Mouse (Mus musculus) liver (tissue): ENCODE data around the gene Rps6ka3.

ENCODE experiments used
- DNase-seq: peaks from one replicate; pipeline ENCODE4 v3.0.0-alpha.2; 2020; ENCODE audit warnings: mixed read lengths

The Rps6ka3 gene

GRCm38 (mm10) chrX:159210007-159210406 lies at the start of gene Rps6ka3:
Rps6ka3 (plus strand) TSS chrX:159210307.
- DNase-seq: no peak

- no peak for DNase-seq
Observed at GRCm38 (mm10) chrX:159169200-159169599, 40.9 kb upstream of the Rps6ka3 start.

GRCm38 (mm10) chrX:159171579-159171978 lies 38.5 kb upstream of the Rps6ka3 start:
- DNase-seq: no peak

GRCm38 (mm10) chrX:159191581-159191980 lies 18.5 kb upstream of the Rps6ka3 start:
- no peak for DNase-seq

- DNase-seq: no peak
Observed at GRCm38 (mm10) chrX:159199495-159199894, 10.6 kb upstream of the Rps6ka3 start.

DNA sequence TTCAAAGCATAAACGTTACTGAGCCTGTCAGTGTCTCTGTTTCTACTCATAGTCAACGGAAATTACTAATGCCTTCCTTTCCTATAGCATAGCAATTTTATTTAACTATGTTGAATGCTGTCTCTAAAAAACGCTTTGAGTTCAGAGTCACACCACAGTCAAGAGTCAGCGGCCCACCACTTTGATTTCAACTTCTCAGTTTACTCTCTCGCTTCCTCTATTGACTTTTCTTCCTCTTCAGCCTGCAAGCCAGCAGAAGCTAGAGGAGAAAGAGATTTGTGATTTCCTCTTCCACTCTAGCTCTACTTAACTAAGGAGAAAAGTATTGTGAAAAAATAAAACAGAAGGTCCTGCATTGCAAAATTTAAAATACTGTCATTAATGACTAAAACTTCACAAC lies 10.0 kb upstream of the Rps6ka3 start:
- DNase-seq: no peak

- no peak for DNase-seq
Observed at GRCm38 (mm10) chrX:159210892-159211583, 931 bp downstream of the Rps6ka3 start.

- DNase-seq: no peak
Observed at GRCm38 (mm10) chrX:159215253-159215652, 5.1 kb downstream of the Rps6ka3 start.

DNA sequence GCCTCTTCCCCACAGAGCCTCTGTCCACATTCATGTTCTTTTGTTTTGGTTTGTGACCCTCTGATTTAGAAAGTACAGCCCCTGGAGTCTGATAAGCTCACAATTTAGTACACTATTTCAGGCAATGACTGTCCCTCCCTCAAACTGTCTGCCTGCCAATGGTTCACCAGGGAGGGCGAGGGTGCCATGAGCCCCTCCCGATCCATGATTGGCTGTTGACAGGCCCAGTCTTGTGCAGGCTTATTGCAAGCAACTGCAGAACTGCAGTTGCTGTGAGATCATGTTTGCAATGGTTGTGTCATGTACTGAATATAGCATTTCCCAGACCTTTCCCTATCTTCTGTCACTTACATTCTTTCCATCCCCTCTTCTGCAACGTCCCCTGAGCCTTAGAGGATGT lies 12.4 kb downstream of the Rps6ka3 start:
- DNase-seq: no peak

DNA sequence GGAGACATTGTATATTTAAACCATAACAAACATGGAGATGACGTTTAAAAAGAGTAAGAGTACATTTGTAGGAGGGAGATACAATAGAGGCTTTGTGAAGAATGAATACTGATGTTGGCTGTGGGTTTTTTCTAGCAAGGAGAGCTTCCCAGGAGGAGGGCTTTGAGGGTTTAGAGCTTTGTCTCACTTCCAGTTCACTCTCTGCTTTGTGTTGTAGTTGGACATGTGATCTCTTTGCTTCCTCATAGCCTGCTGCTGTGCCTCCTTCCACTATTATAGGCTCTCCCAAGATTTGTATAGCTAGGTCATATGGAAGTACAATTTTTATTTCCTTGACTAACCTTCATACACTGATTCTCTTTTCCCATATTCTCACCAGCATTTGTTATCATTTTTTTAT lies 27.2 kb downstream of the Rps6ka3 start:
- DNase-seq: no peak

GRCm38 (mm10) chrX:159254001-159254884 lies 44.1 kb downstream of the Rps6ka3 start:
- DNase-seq: peak; percentile 53

GRCm38 (mm10) chrX:159255123-159255978 lies 45.2 kb downstream of the Rps6ka3 start:
- DNase-seq: peak; percentile 92

DNA sequence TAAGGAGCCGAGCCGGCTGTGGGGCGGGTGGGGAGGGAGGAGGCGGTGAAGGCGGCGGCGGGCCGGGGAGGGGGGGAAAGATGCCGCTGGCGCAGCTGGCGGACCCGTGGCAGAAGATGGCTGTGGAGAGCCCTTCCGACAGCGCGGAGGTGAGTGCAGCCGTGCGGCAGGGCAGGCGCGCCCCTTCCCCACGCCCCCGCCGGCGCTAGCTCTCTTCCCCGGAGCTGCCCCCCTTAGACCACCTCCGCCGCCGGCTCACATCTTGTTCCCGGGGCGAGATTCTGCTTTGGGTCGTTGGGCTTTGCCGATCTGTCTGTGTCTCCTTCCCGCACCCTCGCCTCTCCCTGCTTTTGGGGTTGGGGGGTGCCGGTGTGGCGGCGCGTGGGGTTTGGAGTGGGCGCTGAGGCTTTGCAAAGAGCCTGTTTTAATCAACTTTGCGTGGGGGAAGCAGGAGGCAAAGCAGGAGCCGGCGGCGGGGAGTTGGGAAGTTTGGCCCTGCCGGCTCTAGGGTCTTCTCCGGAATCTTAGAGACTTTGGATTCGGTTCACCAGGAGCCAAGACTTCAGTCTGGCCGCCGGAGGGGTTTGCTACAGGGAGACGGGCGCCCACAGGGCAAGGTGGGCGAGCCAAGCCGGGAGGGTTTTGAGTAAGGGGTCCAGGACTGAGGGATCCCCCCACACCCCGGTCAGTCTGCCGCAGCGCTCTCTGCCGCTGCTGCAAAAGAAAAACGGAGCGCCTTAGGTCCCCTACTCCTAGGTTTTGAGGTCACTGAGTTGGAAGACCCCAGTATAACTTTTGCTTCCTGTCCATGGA lies 46.1 kb downstream of the Rps6ka3 start:
- peak; percentile 2 for DNase-seq

DNA sequence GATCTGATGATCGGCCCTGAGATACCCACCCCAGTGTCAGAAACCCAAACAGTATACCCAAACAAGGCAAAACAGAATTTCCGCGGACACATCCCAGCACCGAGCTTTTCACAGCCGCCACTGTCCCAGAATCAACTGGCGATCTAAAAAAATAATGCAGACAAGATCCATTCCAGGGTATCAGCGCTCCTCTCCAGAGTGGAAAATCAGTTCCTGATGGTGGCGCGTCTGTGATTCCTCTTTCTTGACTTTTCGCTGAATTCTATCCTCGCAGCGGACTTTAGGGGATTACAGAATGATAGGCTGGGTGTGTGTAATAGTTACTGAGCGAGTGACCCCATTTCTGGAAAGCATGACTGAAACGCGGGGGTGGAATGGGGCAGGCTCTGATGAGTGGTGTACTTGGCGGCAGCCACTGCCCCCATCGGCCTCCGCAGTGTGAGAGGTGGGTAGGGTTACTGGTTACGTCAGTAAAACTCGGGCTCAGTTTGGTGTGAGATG lies 46.9 kb downstream of the Rps6ka3 start:
- DNase-seq: peak; percentile 48

DNA sequence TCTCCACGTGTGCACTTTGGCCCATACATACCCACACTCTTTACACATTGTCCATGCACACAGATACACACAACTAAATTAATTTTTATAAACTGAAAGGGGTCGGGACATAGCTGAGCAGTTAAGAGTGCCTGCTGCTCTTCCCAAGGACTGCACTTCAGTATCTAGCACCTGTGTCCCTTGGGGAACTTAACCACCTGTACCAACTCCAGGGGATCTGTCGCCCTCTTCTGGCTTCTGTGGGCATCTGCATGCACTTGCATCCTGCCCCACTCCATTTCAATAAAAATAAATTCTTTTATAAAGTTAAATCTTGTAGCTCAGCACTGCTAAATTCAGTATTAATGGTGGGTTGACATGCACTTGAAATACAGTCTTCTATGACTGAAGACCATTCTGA lies 54.6 kb downstream of the Rps6ka3 start:
- DNase-seq: peak; percentile 30

DNA sequence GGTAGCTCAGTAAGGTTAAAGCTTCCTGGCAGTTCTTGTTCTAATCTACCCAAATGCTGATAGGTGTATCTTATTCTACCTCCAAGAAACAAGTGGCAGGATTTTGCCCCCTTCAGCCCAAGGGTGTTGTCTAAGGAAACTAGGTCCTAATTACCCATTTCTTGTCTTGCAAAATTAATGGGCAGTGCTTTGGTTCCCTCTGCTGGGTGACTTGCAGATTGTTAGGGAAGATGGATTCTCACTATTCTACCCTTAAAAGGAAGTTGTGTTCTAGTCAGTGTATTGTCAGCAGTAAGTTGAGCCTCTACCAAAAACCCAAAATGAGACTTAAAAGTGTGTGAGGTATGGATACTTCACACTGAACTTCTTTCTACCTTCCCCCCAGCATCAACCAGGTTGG lies 59.0 kb downstream of the Rps6ka3 start:
- DNase-seq: peak; percentile 4

DNA sequence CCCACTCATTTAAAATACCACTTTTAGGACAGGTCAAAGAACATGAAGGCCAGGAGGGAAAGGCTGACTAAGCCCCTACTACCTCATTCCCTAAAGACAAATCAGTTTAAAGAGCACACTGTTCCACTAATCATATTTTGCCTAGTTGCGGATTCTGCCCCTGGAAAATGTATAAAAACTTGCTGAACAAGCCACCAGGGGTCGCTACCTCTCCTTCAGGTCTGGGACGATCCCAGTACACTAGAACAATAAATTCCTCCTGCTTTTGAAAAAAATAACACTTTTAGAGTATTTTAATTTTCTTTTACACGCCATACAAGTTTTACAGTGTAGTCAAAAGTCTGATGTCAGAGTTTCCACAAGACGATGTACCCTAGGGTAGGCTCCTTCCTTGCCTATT lies 76.7 kb downstream of the Rps6ka3 start:
- peak; percentile 17 for DNase-seq

GRCm38 (mm10) chrX:159295879-159296278 lies 85.8 kb downstream of the Rps6ka3 start:
- no peak for DNase-seq

DNA sequence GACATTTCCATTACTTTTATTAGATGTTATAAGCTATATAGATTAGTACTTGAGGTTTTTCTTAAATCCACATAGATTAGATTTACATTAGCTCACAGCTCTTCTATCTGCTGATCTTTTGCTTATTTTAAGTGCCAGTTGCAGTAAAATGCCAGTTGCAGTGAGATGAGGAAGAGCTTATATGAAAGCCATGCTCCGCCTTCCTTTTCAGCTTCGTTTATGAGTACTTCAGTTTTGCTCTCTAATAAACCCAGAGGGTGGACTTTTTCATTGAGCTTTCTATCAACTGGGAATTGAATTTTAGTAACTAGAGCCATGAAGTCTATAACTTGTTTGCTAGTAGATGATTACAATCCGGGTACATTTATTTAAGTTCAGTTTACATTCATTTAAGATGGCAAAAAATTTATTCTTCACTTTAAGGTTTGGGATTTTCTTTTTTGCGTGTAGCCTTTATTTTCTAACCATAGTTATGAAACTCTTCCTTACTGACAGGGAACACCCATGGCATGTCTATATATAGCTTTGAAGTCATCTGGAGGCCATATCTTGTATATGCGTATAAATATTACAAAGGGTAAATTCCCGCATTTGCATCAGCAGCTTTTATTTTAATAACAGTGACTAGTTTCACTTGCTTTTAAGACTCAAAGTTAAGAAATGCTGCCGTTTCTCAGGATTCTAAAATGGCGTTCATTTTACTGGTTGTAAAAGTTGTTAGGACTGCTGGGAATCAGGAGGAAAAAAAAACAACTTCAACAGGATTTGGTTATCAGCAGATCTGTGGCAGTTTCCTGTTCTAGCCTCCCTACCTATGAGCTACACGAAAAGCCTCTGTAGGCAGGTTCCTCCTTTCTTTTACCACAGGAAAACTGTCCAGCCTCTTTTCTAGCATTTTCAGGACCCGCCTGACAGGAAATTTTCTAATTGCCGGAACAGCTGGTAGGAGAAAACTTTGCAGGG lies 92.5 kb downstream of the Rps6ka3 start:
- no peak for DNase-seq

- DNase-seq: no peak
Observed at GRCm38 (mm10) chrX:159315293-159315692, 105.2 kb downstream of the Rps6ka3 start.

DNA sequence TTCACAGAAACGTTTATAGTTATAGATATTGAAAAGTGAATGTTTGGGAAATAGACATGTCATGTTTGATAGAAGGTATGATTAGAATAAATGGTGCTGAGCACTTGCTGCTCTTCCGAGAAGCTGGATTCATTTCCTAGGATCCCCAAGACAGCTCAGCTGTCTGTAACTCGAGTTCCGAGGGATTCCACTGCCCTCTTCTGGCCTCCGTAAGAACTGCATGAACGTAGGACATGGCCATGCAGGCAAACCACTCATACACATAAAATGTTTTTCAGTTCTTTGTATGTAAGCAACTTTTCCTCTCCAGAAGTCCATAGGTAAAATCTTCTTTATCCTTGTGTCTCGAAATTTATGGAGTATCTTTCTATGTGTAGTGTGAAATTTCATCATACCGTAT lies 111.2 kb downstream of the Rps6ka3 start:
- peak; percentile 60 for DNase-seq
